Mouse (Mus musculus): ENCODE data around the gene Crot. TPM values are rescaled to one million over a fixed set of nuclear protein-coding genes. Genes with fewer than 3 reads are reported as not detected.
"Not testable (repeated sequence)": the region's sequence is repeated elsewhere in the genome, so short reads cannot be mapped to it uniquely, and the experiment has no call there.

Crot gene
- total RNA-seq (2021): 10 to 100 TPM; 26.9 to 38.0 TPM
- long read RNA-seq, experiment 1, transcript Crot-201 (18 exons, 2,996 nt): major isoform, 28 of 34 reads
- long read RNA-seq, experiment 1, partial matches to known transcripts: 2 of 34 reads
- long read RNA-seq, experiment 1, other reads (novel, unspliced or antisense): 4 of 34 reads
- long read RNA-seq, experiment 2, transcript Crot-201 (18 exons, 2,996 nt): major isoform, 107 of 120 reads
- long read RNA-seq, experiment 2, partial matches to known transcripts: 4 of 120 reads
- long read RNA-seq, experiment 2, other reads (novel, unspliced or antisense): 9 of 120 reads

GRCm38 (mm10) chr5:8996686-8997512 lies at the start of gene Crot:
Gene Crot (minus strand): TSS chr5:8997324.
- peak; percentile 90 to 93 for DNase-seq (ENCODE audit: low spot score in 2 of 2)

- DNase-seq (ENCODE audit: low spot score in 2 of 2): no peak
Observed at GRCm38 (mm10) chr5:9045904-9046303, 48.8 kb upstream of the Crot start.

GRCm38 (mm10) chr5:9044821-9045220 lies 47.7 kb upstream of the Crot start:
- no peak for DNase-seq (ENCODE audit: low spot score in 2 of 2)

GRCm38 (mm10) chr5:9043582-9044267 lies 46.6 kb upstream of the Crot start:
- no peak for DNase-seq (ENCODE audit: low spot score in 2 of 2)

GRCm38 (mm10) chr5:9042721-9043416 lies 45.7 kb upstream of the Crot start:
- no peak for DNase-seq (ENCODE audit: low spot score in 2 of 2)

GRCm38 (mm10) chr5:9040665-9041215 lies 43.6 kb upstream of the Crot start:
- no peak for DNase-seq (ENCODE audit: low spot score in 2 of 2)

GRCm38 (mm10) chr5:9039978-9040377 lies 42.9 kb upstream of the Crot start:
- DNase-seq (ENCODE audit: low spot score in 2 of 2): no peak

DNA sequence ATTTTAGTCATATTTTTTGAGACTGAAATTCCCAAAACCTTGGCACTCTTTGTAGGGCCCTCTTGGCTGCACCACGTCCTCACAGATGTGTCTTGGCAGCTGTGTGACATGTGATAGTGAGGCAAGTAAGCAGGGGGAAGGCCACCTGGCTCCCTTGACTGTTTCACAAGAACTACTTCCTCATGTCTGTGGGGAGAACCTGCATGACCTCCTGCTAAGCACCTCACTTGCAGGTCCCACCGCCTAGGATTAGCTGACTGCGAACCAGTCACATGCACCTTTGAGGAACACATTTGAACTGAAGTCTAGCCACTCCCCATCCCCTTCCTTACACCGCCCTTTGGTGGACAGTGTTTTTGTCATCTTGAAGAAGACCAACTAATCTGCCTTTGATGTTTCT lies 40.2 kb upstream of the Crot start:
- no peak for DNase-seq (ENCODE audit: low spot score in 2 of 2)

- DNase-seq (ENCODE audit: low spot score in 2 of 2): no peak
Observed at GRCm38 (mm10) chr5:9035457-9035856, 38.3 kb upstream of the Crot start.

DNA sequence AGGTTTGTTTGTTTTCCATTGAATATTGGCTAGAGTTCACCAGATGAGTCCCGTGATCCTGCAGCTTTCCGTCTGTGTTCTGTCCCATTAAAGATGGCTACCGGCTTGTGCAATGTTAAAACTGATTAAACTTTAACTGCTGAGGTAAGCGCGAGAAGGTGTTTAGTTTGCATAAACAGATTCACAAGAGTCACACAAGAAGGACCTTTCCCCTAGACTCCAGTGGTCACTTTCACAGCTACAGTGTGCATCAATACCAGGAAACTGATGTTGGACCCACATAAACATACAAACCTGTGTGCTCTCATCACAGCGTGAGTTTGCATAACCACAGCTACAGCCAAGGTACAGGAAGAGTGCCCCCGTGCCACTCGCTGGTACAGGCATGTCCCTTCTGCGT lies 37.4 kb upstream of the Crot start:
- no peak for DNase-seq (ENCODE audit: low spot score in 2 of 2)

DNA sequence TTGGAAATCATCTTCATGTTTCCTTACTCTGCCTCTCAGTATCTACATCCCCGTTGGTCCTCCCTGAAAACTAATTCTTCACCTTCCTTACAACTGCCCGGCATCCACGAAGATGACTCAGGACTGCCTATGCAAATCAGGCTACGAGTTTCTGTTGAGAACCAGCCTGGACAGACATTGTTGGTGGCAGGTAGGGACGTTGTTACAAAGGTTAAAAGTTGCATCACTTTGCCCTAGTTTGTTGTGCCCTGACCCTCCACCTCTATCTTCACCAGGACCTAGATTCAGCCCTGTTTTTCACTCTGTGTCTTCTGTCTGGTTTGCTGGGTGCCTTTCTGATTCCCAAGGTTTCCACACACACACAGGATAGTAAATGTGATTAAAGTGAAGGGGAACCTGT lies 36.7 kb upstream of the Crot start:
- DNase-seq (ENCODE audit: low spot score in 2 of 2): no peak

GRCm38 (mm10) chr5:9032641-9033040 lies 35.5 kb upstream of the Crot start:
- DNase-seq (ENCODE audit: low spot score in 2 of 2): no peak

GRCm38 (mm10) chr5:9032101-9032590 lies 35.0 kb upstream of the Crot start:
- no peak for DNase-seq (ENCODE audit: low spot score in 2 of 2)

DNA sequence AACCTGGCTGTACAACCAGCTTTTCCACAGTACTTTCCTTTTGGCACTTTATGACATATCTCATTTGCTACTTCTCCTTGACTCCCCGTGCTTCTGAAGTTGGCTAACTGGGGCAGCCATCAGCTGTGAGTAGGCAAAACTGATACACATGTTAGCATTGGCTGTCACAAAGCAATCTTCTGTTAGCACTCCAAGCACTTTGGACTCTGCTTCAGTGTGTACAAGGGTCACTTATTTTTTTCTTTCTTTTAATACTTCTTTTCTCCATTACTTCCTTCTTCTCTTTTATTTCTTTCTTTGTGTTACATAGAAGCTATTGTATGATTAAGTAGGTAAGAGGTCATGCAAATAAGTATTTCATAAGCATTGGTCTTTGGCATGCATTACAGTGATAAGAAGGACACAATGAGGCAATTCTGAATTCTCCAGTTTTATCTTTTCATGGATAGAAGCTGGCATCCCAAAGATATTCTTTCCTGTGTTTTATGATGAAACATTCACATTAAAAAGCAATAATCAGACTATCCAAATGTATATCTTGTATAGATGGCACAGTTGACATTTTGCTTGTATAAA lies 31.2 kb upstream of the Crot start:
- DNase-seq (ENCODE audit: low spot score in 2 of 2): no peak

DNA sequence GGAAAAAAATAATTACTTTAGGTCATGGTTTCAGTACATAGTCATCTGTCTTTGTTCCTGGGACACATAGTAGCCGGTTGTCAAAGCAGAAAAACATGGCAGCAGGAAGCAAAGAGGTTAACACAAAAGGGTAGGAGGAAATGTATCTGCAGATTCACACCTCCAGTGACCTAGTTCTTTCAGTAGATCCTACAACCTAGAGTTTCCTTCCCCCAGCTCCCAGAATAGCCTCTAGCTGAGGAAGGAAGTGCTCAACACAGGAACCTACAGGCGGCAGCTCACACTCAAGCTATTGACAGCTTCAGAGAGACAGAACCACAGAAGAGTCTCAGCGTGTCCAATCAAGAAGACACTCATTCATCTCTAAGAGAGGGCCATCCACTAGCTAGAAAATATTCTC lies 18.2 kb upstream of the Crot start:
- no peak for DNase-seq (ENCODE audit: low spot score in 2 of 2)

GRCm38 (mm10) chr5:9014774-9015173 lies 17.6 kb upstream of the Crot start:
- DNase-seq (ENCODE audit: low spot score in 2 of 2): no peak

DNA sequence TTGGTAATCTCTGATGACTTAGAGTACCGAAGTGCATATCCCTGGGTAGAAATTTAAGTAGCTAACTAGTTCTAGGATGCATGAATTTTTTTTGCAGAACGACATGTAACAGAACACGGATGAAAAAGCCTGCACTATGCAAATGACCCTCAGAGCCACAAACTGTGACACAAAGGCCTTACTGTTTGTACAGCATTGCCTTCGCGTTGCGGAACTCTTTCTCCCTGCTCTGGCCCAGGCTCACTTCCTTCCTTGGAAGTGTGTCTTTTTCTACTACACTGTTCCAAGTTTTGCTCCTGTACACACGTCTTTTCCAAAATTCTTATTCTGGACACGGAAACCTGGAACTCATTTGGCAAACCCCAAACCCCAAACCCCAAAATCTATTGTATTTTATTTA lies 14.2 kb upstream of the Crot start:
- DNase-seq (ENCODE audit: low spot score in 2 of 2): no peak

GRCm38 (mm10) chr5:9010166-9010565 lies 13.0 kb upstream of the Crot start:
- DNase-seq (ENCODE audit: low spot score in 2 of 2): no peak

GRCm38 (mm10) chr5:9006585-9006984 lies 9.5 kb upstream of the Crot start:
- DNase-seq (ENCODE audit: low spot score in 2 of 2): not testable (repeated sequence)

DNA sequence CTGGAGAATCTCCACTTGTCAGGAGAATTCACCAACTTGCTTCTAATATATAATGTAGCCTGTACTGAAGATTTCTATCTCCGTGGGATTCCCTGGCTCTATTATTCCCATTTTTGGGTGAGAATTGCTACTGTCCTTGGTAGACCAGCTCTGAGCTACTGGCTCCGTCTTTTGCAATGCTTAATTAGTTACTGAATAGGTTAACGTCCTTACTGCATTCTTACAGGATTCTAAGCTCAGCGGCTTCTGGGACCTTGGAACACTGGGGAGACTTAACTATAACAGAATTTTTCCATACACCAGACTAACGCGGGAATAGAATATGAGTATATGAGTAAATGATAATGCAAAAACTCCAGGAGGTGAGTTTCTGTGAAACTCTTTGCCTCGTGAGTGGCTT lies 2.9 kb upstream of the Crot start:
- DNase-seq (ENCODE audit: low spot score in 2 of 2): not testable (repeated sequence)

Data from adrenal gland, adult 18-20 months (tissue).